Mouse (Mus musculus) E14TG2a.4 (cell line): ENCODE results near the gene Upp2.

Experiments
- H3K27me3 ChIP-seq: 2 replicates; pipeline ENCODE4 v1.6.1; 2014; ENCODE audit warnings: low read length, control low read depth; ENCODE audit not compliant: insufficient read depth
- H3K36me3 ChIP-seq: 2 replicates; pipeline ENCODE4 v1.6.1; 2014; ENCODE audit warnings: low read length, control low read depth; ENCODE audit not compliant: insufficient read depth
- H3K4me1 ChIP-seq: replicated peaks from 2 replicates; pipeline ENCODE4 v1.6.1; 2014; ENCODE audit warnings: low read depth, low read length, control low read depth
- H3K4me3 ChIP-seq: replicated peaks from 2 replicates; pipeline ENCODE4 v1.5.1; 2014; ENCODE audit warnings: mild to moderate bottlenecking, low read length
- H3K9me3 ChIP-seq: 2 replicates; pipeline ENCODE4 v1.6.1; 2014; ENCODE audit warnings: low read length, control low read depth
- CTCF ChIP-seq: conservative IDR thresholded peaks from 2 replicates; pipeline ENCODE4 v1.5.1; 2014; ENCODE audit warnings: low read length
- NANOG ChIP-seq: IDR thresholded peaks from 2 replicates; pipeline ENCODE4 v1.6.1; 2014; ENCODE audit warnings: borderline replicate concordance, low read length, mixed read lengths
- POU5F1 ChIP-seq: IDR thresholded peaks from 2 replicates; pipeline ENCODE4 v1.6.1; 2014; ENCODE audit warnings: low read length, borderline replicate concordance

Upp2 gene

DNA sequence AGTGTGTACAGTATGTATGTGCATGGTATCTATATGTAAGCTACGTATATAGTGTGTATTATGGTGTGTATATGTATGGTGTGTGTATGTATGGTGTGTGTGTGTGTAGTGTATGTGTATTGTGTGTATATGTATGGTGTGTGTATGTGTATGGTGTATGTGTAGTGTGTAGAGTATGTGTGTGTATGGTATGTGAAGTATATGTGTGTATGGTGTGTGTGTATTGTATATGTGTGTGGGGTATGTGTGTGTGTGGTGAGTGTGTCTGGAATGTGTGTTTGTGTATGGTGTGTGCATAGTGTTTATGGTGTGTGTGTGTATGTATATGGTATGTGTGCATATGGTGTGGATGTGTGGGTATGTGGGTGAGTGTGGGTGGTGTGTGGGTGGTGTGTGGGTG is 23.0 kb downstream of the Upp2 start:
- no peak for TF ChIP-seq NANOG
- no peak for TF ChIP-seq POU5F1
- no peak for TF ChIP-seq CTCF
- Histone ChIP-seq H3K36me3 (no peaks in the 10 kb centered on the region), H3K4me1 (peaks cover 17% of the 10 kb centered on the region; the same call in 1 of the 2 replicates), H3K4me3 (no peak overlapping the region), H3K9me3 (no peaks in the 10 kb centered on the region), H3K27me3 (no peaks in the 10 kb centered on the region)

DNA sequence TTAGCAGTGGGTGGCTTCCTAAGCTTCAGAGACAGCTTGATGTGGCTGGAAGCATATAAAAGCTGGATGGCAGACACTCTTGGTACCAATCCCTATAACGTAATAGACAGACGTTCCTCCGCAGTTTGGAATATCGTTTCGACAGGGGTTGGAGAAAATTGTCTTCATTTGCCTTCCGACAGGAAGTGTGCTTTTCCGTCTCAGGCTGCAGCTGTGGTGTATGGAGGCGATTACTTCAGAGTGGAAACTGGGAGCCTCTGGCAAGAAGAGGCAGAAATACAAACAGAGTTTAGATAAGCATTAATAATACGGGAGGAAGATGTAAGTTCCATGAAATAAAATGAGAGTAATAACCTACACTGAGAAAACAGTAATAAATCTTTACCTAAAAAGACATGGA is 28.3 kb downstream of the Upp2 start:
- no peaks in the 10 kb centered on the region for H3K36me3 ChIP-seq

DNA sequence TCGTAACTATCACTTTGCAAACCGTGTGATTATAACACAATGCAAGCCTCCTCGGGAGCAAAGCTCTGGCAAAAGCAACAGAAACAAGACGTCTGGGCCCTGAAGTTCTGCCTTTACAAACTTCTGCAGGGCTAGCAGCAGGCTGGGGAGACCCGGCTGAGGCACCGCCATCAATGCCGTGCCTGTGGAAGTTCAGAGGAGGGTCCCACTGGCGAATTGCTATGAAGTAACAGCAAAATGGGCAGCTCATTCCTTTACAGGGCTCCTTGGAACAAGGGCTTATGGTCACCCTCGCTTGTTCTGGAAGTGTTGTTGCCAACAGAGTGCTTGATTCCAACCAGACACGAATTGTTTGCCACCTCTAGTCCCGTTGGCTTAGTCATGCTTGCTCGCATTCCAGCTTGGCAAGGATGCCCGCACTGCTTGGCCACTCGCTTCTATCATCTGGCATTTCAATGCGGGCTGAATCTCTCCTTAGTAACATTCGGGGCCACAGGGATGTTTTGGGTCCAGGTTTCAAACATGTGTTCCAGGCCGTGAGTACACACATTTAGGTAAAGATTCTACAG is 29.8 kb downstream of the Upp2 start:
- no peak for TF ChIP-seq CTCF
- TF ChIP-seq NANOG: no peak
- no peak for TF ChIP-seq POU5F1
- H3K9me3 ChIP-seq: no peaks in the 10 kb centered on the region
- H3K27me3 ChIP-seq: 0 out of 2 replicates have a peak, but pooled peaks cover 2% of the 10 kb centered on the region
- no peaks in the 10 kb centered on the region for H3K36me3 ChIP-seq
- H3K4me1 ChIP-seq: peaks cover 16% of the 10 kb centered on the region
- peak overlapping the region; percentile 41; the same call in 1 of the 2 replicates for H3K4me3 ChIP-seq

More for the DNA sequence above, 28.3 kb downstream of the Upp2 start:
- no peaks in the 10 kb centered on the region for H3K9me3 ChIP-seq
- peaks cover 16% of the 10 kb centered on the region for H3K4me1 ChIP-seq
- TF ChIP-seq POU5F1 (no peak), CTCF (no peak), NANOG (no peak)
- 0 out of 2 replicates have a peak, but pooled peaks cover 2% of the 10 kb centered on the region for H3K27me3 ChIP-seq
- H3K4me3 ChIP-seq: no peak overlapping the region

DNA sequence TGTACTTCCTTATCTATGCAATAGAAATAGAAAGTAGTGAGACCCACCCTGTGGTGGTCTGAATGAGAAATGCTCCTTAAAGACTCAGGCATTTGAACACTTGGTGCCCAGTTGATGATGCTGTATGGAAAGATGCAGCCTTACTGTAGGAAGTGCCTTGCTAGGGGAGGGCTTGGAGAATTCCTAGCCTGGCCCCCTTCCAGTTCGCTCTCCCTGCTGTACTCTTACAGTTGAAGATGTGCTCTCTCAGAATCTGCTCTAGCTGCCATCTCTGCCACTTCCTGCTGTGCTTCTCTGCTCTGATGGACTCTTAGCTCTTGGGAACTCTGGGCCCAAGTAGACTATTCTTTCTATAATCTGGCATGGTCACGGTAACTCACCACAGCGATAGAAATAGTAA is 30.5 kb downstream of the Upp2 start:
- H3K27me3 ChIP-seq: 0 out of 2 replicates have a peak, but pooled peaks cover 2% of the 10 kb centered on the region
- TF ChIP-seq NANOG (no peak), CTCF (no peak), POU5F1 (no peak)
- H3K4me1 ChIP-seq: peaks cover 16% of the 10 kb centered on the region
- H3K4me3 ChIP-seq: no peak overlapping the region
- no peaks in the 10 kb centered on the region for H3K36me3 ChIP-seq
- H3K9me3 ChIP-seq: no peaks in the 10 kb centered on the region

DNA sequence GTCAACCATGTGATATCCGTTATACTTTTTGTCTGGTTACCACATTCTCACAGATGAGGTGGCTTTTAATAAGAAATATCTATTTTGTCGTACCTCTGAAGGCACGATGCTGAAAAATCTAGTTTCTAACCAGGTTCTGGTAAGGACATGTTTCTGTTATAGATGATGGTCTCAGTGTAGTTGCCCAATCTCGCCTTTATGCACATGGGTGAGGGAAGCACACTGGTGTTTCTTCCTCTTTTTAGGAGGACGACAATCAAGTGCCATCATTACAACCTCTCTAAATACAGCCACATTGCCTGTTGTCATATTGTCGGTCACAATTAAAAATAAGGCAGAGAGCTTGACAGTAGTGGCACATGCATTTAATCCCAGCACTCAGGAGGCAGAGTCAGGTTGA is 32.5 kb downstream of the Upp2 start:
- no peaks in the 10 kb centered on the region for H3K9me3 ChIP-seq
- 0 out of 2 replicates have a peak, but pooled peaks cover 2% of the 10 kb centered on the region for H3K27me3 ChIP-seq
- TF ChIP-seq CTCF (no peak), POU5F1 (no peak), NANOG (no peak)
- no peak overlapping the region for H3K4me3 ChIP-seq
- no peaks in the 10 kb centered on the region for H3K36me3 ChIP-seq
- H3K4me1 ChIP-seq: peaks cover 29% of the 10 kb centered on the region

DNA sequence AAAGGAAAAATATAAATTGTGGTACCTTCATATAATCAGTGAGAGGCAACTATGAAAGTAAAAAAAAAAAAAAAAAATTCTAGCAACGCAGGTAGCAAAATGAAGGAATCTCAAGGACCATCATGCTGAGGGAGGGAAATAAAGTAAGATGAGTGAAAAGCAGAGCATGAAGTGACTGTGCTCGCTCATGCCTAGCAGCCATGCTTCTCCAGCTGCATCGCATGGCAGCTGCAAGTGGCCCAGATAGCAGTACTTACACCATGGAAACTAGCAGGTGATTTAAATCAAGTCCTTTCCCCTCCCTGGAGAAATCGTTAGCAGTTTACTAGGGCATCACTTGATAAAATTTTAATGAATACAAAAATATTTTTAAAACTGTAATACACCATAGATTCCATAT is 34.3 kb downstream of the Upp2 start:
- H3K9me3 ChIP-seq: 0 out of 2 replicates have a peak, but pooled peaks cover 3% of the 10 kb centered on the region
- H3K36me3 ChIP-seq: no peaks in the 10 kb centered on the region
- H3K27me3 ChIP-seq: 0 out of 2 replicates have a peak, but pooled peaks cover 2% of the 10 kb centered on the region
- H3K4me3 ChIP-seq: no peak overlapping the region
- peaks cover 35% of the 10 kb centered on the region for H3K4me1 ChIP-seq
- no peak for TF ChIP-seq NANOG
- no peak for TF ChIP-seq CTCF
- TF ChIP-seq POU5F1: no peak

DNA sequence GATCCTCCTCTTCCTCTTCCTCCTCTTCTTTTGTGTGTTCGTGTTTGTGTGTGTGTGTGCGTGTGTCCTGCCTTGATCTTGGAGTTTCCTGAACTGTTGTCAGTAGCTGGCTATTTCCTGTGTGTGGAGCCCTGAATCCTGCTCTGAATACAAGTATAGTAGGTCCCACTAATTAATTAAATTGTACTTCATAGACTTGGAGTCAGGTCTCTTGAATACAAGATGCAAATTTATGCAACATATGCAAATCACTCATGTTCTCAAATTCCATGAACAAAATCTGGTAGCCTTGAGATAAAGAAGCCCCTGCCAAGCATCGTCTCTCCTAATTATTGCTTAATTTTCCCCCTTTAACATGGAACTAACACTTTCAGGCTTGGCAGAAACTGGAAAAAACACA is 36.3 kb downstream of the Upp2 start:
- no peaks in the 10 kb centered on the region for H3K27me3 ChIP-seq
- peaks cover 25% of the 10 kb centered on the region for H3K4me1 ChIP-seq
- no peak for TF ChIP-seq NANOG
- no peak for TF ChIP-seq CTCF
- TF ChIP-seq POU5F1: no peak
- no peaks in the 10 kb centered on the region for H3K36me3 ChIP-seq
- H3K9me3 ChIP-seq: 0 out of 2 replicates have a peak, but pooled peaks cover 3% of the 10 kb centered on the region
- H3K4me3 ChIP-seq: no peak overlapping the region

DNA sequence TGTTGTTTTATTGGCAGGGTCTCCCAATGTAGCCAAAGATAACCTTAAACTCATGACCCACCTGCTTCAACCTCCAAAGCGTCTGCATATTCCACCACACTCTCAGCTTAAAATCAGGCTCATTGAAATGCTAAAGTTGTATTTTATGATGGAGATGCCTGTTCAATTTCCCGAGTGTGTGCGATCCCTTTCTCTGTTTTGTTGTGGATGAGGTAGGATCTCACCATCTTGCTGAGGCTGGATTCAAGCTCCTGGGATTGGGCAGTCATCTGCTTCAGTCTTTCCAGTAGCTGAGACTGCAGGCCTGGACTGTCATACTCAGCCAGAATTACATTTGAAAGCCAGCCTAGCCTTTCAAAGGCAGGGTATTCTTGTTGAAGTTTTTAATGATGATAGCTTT is 37.7 kb downstream of the Upp2 start:
- Histone ChIP-seq H3K4me1 (peaks cover 25% of the 10 kb centered on the region), H3K4me3 (no peak overlapping the region), H3K9me3 (0 out of 2 replicates have a peak, but pooled peaks cover 3% of the 10 kb centered on the region), H3K27me3 (no peaks in the 10 kb centered on the region), H3K36me3 (no peaks in the 10 kb centered on the region)
- TF ChIP-seq CTCF (no peak), NANOG (peak; percentile 23; the same call in 1 of the 2 replicates)

DNA sequence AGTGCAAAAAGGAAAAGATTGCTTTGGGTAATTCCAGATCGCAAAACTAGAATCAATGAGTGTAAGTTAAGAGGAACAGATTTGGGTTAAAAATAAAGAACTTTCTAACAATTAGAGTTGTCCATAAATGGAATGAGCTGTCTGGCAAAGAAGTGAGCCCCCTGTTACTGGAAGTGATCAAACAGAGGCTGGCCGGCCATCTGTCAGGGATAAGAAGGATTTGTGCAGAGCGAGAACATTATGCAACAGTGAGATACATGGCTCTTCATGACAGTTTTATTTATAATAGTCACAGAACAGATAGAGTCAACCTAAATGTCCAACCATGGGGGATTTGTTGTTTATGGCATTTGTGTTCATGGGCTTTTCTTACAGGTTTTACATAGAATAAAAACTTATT is 46.6 kb downstream of the Upp2 start:
- H3K36me3 ChIP-seq: no peaks in the 10 kb centered on the region
- no peak overlapping the region for H3K4me3 ChIP-seq
- H3K4me1 ChIP-seq: peaks cover 5% of the 10 kb centered on the region
- TF ChIP-seq NANOG (no peak), POU5F1 (no peak), CTCF (no peak)
- H3K9me3 ChIP-seq: no peaks in the 10 kb centered on the region
- H3K27me3 ChIP-seq: no peaks in the 10 kb centered on the region
